12 mouse cellular contexts compared by ENCODE assay signal in genomic region chr1:157417414-157417813, GRCm38 (mm10). TPM values are rescaled to one million over a fixed set of nuclear protein-coding genes. Genes with fewer than 3 reads are reported as not detected.
DNase-seq lines count a peak whose midpoint lies in the region; ATAC-seq and TF ChIP-seq lines count a peak whose summit lies in the region.
"Had no signal": no experiment of that assay in that cellular context is flagged by ENCODE, and none has a peak within 500 bp of the region (broad histone marks: within the 10 kb centered on the region; RNA-seq: fewer than 3 reads in every experiment).

No protein-coding gene starts in this region.

- H3K36me3 ChIP-seq in forebrain, embryonic 13.5 days (ENCODE audit: poor library complexity, severe bottlenecking), result peaks cover 15% of the 10 kb centered on the region
- no peaks in the 10 kb centered on the region for H3K36me3 ChIP-seq in forebrain, postnatal 0 days (ENCODE audit: insufficient read depth)
- peaks cover 41% of the 10 kb centered on the region for H3K36me3 ChIP-seq in hindbrain, embryonic 10.5 days
- H3K36me3 ChIP-seq in hindbrain, embryonic 16.5 days (ENCODE audit: control insufficient read depth, insufficient read depth, low read length), result no peaks in the 10 kb centered on the region
- no peaks in the 10 kb centered on the region for H3K36me3 ChIP-seq in neural tube, embryonic 15.5 days
- no peaks in the 10 kb centered on the region for H3K36me3 ChIP-seq in intestine, postnatal 0 days (ENCODE audit: control insufficient read depth, insufficient read depth)
- H3K36me3 ChIP-seq: intestine, embryonic 15.5 days had no signal

- H3K27me3 ChIP-seq in forebrain, embryonic 13.5 days, result no peaks in the 10 kb centered on the region
- H3K27me3 ChIP-seq in forebrain, postnatal 0 days (ENCODE audit: insufficient read depth, low read length), result no peaks in the 10 kb centered on the region
- no peaks in the 10 kb centered on the region for H3K27me3 ChIP-seq in hindbrain, embryonic 10.5 days (ENCODE audit: insufficient read depth, poor library complexity, severe bottlenecking)
- H3K27me3 ChIP-seq in hindbrain, embryonic 16.5 days (replicated peaks; ENCODE audit: control insufficient read depth, insufficient read depth, low read length), result no peaks in the 10 kb centered on the region
- H3K27me3 ChIP-seq in neural tube, embryonic 15.5 days (replicated peaks), result no peaks in the 10 kb centered on the region
- H3K27me3 ChIP-seq in intestine, postnatal 0 days (replicated peaks; ENCODE audit: control insufficient read depth, insufficient read depth, low read length), result no peaks in the 10 kb centered on the region
- H3K27me3 ChIP-seq: intestine, embryonic 15.5 days; midbrain, embryonic 13.5 days; neural tube, embryonic 12.5 days had no signal

- no peak overlapping the region for H3K9ac ChIP-seq in forebrain, embryonic 13.5 days
- H3K9ac ChIP-seq in forebrain, postnatal 0 days, result no peak overlapping the region
- no peak overlapping the region for H3K9ac ChIP-seq in hindbrain, embryonic 16.5 days (ENCODE audit: low read depth, low read length)
- no peak overlapping the region for H3K9ac ChIP-seq in neural tube, embryonic 15.5 days (replicated peaks)
- H3K9ac ChIP-seq in intestine, postnatal 0 days (ENCODE audit: low read depth, low read length), result no peak overlapping the region
- H3K9ac ChIP-seq: intestine, embryonic 15.5 days; midbrain, embryonic 13.5 days; neural tube, embryonic 12.5 days had no signal

- no peak overlapping the region for H3K4me3 ChIP-seq in forebrain, embryonic 13.5 days
- H3K4me3 ChIP-seq in forebrain, postnatal 0 days (ENCODE audit: low read depth, low read length), result no peak overlapping the region
- no peak overlapping the region for H3K4me3 ChIP-seq in hindbrain, embryonic 10.5 days
- H3K4me3 ChIP-seq in hindbrain, embryonic 16.5 days (ENCODE audit: low read length), result no peak overlapping the region
- no peak overlapping the region for H3K4me3 ChIP-seq in neural tube, embryonic 15.5 days (replicated peaks)
- no peak overlapping the region for H3K4me3 ChIP-seq in intestine, postnatal 0 days (ENCODE audit: low read depth, low read length)
- H3K4me3 ChIP-seq: intestine, embryonic 15.5 days; midbrain, embryonic 13.5 days; neural tube, embryonic 12.5 days had no signal

- peaks cover 21% of the 10 kb centered on the region for H3K4me1 ChIP-seq in forebrain, embryonic 13.5 days
- no peaks in the 10 kb centered on the region for H3K4me1 ChIP-seq in forebrain, postnatal 0 days (ENCODE audit: insufficient read depth)
- peaks cover 18% of the 10 kb centered on the region for H3K4me1 ChIP-seq in hindbrain, embryonic 10.5 days (replicated peaks)
- no peaks in the 10 kb centered on the region for H3K4me1 ChIP-seq in hindbrain, embryonic 16.5 days (ENCODE audit: control insufficient read depth, insufficient read depth, low read depth, low read length)
- H3K4me1 ChIP-seq in neural tube, embryonic 15.5 days, result no peaks in the 10 kb centered on the region
- H3K4me1 ChIP-seq in intestine, postnatal 0 days (replicated peaks; ENCODE audit: control insufficient read depth, insufficient read depth, low read length), result no peaks in the 10 kb centered on the region
- H3K4me1 ChIP-seq: intestine, embryonic 15.5 days; neural tube, embryonic 12.5 days had no signal

- no peaks in the 10 kb centered on the region for H3K9me3 ChIP-seq in forebrain, embryonic 13.5 days (replicated peaks)
- H3K9me3 ChIP-seq in forebrain, postnatal 0 days (ENCODE audit: low read length), result no peaks in the 10 kb centered on the region
- no peaks in the 10 kb centered on the region for H3K9me3 ChIP-seq in hindbrain, embryonic 10.5 days
- H3K9me3 ChIP-seq in hindbrain, embryonic 16.5 days (ENCODE audit: control insufficient read depth, low read length), result no peaks in the 10 kb centered on the region
- H3K9me3 ChIP-seq in neural tube, embryonic 15.5 days (replicated peaks), result no peaks in the 10 kb centered on the region
- H3K9me3 ChIP-seq in intestine, postnatal 0 days (ENCODE audit: control insufficient read depth), result no peaks in the 10 kb centered on the region
- H3K9me3 ChIP-seq: intestine, embryonic 15.5 days; midbrain, embryonic 13.5 days; neural tube, embryonic 12.5 days had no signal

- no peak for ATAC-seq in forebrain, embryonic 13.5 days
- ATAC-seq in forebrain, postnatal 0 days, result no peak
- ATAC-seq in hindbrain, embryonic 16.5 days, result no peak
- ATAC-seq in neural tube, embryonic 15.5 days (ENCODE audit: low FRiP score), result no peak
- ATAC-seq in intestine, postnatal 0 days, result no peak
- ATAC-seq: intestine, embryonic 15.5 days; midbrain, embryonic 13.5 days had no signal

- no peak for DNase-seq in forebrain, postnatal 0 days
- no peak for DNase-seq in hindbrain, embryonic 10.5 days (ENCODE audit: low spot score)
- DNase-seq in neural tube, embryonic 10.5 days (ENCODE audit: extremely low spot score, low spot score), result no peak
- DNase-seq in cerebellum, postnatal 10 days, result no peak
- DNase-seq: right cerebral cortex, adult 18-20 months had no signal

- peak overlapping the region; percentile 59 for H3K27ac ChIP-seq in forebrain, embryonic 13.5 days
- H3K27ac ChIP-seq in forebrain, postnatal 0 days (ENCODE audit: low read depth, low read length), result no peak overlapping the region
- peak overlapping the region; percentile 69 for H3K27ac ChIP-seq in hindbrain, embryonic 10.5 days
- H3K27ac ChIP-seq in hindbrain, embryonic 16.5 days (ENCODE audit: low read depth, low read length), result no peak overlapping the region
- 0 out of 2 replicates have a peak overlapping the region, but pooled peaks have one; percentile 9 for H3K27ac ChIP-seq in neural tube, embryonic 15.5 days (replicated peaks)
- no peak overlapping the region for H3K27ac ChIP-seq in intestine, postnatal 0 days (ENCODE audit: low read depth, low read length)
- H3K27ac ChIP-seq: intestine, embryonic 15.5 days; midbrain, embryonic 13.5 days; neural tube, embryonic 12.5 days had no signal

- WGBS in forebrain, embryonic 13.5 days, result 32% methylated on average over 3 of the region's 3 CpGs
- 16% methylated on average over 3 of the region's 3 CpGs for WGBS in forebrain, postnatal 0 days
- 60% methylated on average over 3 of the region's 3 CpGs for WGBS in hindbrain, embryonic 10.5 days
- 51% methylated on average over 3 of the region's 3 CpGs for WGBS in hindbrain, embryonic 16.5 days
- 69% methylated on average over 3 of the region's 3 CpGs for WGBS in neural tube, embryonic 15.5 days
- WGBS in intestine, postnatal 0 days, result 69% methylated on average over 3 of the region's 3 CpGs

- no peak for TF ChIP-seq CTCF in forebrain, postnatal 0 days (IDR thresholded peaks at IDR 0.05; ENCODE audit: low read depth)
- no peak for TF ChIP-seq CTCF in intestine, postnatal 0 days (IDR thresholded peaks at IDR 0.05; ENCODE audit: low read depth)

- H3K4me2 ChIP-seq in forebrain, embryonic 13.5 days, result peak overlapping the region; percentile 24; the same call in 1 of the 2 replicates
- no peak overlapping the region for H3K4me2 ChIP-seq in forebrain, postnatal 0 days (ENCODE audit: low read depth)
- H3K4me2 ChIP-seq in hindbrain, embryonic 16.5 days (ENCODE audit: low read length), result no peak overlapping the region
- no peak overlapping the region for H3K4me2 ChIP-seq in neural tube, embryonic 15.5 days
- H3K4me2 ChIP-seq in intestine, postnatal 0 days (replicated peaks; ENCODE audit: low read depth), result no peak overlapping the region
- H3K4me2 ChIP-seq: intestine, embryonic 15.5 days; midbrain, embryonic 13.5 days; neural tube, embryonic 12.5 days had no signal

RNA-seq across cellular contexts. Expression of gene Rasal2, which starts 5.0 kb away (rescaled TPM):
- 31.0 and 33.7 TPM in 2 replicates for polyA plus RNA-seq in forebrain, embryonic 13.5 days (2015; fragmentation: Nextera tagmentation; extraction: Ambion mirVana)
- 33.6 and 42.1 TPM in 2 replicates for total RNA-seq in forebrain, postnatal 0 days (2014; rRNA removed)
- 18.3 and 26.3 TPM in 2 replicates for polyA plus RNA-seq in forebrain, postnatal 0 days (2015; fragmentation: Nextera tagmentation; extraction: Ambion mirVana)
- polyA plus RNA-seq in hindbrain, embryonic 10.5 days (2016; fragmentation: Nextera tagmentation; extraction: Ambion mirVana), result 11.2 and 18.5 TPM in 2 replicates
- 35.4 and 37.1 TPM in 2 replicates for polyA plus RNA-seq in hindbrain, embryonic 16.5 days (2015; fragmentation: Nextera tagmentation; extraction: Ambion mirVana)
- 34.2 and 39.1 TPM in 2 replicates for polyA plus RNA-seq in neural tube, embryonic 15.5 days (2015; fragmentation: Nextera tagmentation; extraction: Ambion mirVana)
- polyA plus RNA-seq in intestine, postnatal 0 days (2015; fragmentation: Nextera tagmentation; extraction: Ambion mirVana), result 5.3 and 6.7 TPM in 2 replicates

RNA-seq across cellular contexts. Expression of gene Cryzl2, which starts 41.0 kb away (rescaled TPM):
- 5.8 and 6.6 TPM in 2 replicates for polyA plus RNA-seq in forebrain, embryonic 13.5 days (2015; fragmentation: Nextera tagmentation; extraction: Ambion mirVana)
- total RNA-seq in forebrain, postnatal 0 days (2014; rRNA removed), result 9.4 and 12.8 TPM in 2 replicates
- 5.6 and 6.9 TPM in 2 replicates for polyA plus RNA-seq in forebrain, postnatal 0 days (2015; fragmentation: Nextera tagmentation; extraction: Ambion mirVana)
- 7.9 and 8.3 TPM in 2 replicates for polyA plus RNA-seq in hindbrain, embryonic 10.5 days (2016; fragmentation: Nextera tagmentation; extraction: Ambion mirVana)
- 8.3 and 9.7 TPM in 2 replicates for polyA plus RNA-seq in hindbrain, embryonic 16.5 days (2015; fragmentation: Nextera tagmentation; extraction: Ambion mirVana)
- 6.5 and 8.6 TPM in 2 replicates for polyA plus RNA-seq in neural tube, embryonic 15.5 days (2015; fragmentation: Nextera tagmentation; extraction: Ambion mirVana)
- polyA plus RNA-seq in intestine, postnatal 0 days (2015; fragmentation: Nextera tagmentation; extraction: Ambion mirVana), result 8.8 and 10.5 TPM in 2 replicates

Comparison
In these comparisons a context has a peak if more than half of its experiments do, and no peak if none do; other contexts are left out.
1. H3K27ac ChIP-seq: peak in forebrain, embryonic 13.5 days (single experiment), hindbrain, embryonic 10.5 days (single experiment) and neural tube, embryonic 15.5 days (single experiment); none in forebrain, postnatal 0 days (single experiment), hindbrain, embryonic 16.5 days (single experiment) and intestine, postnatal 0 days (single experiment).